Mouse (Mus musculus): ENCODE measurements at regions not wholly inside any gene's neighbourhood (a gene's known extent, or its start where the extent isn't known, plus 50 kb on each side); places are given as distances from the start of the nearest gene placed in this dataset.

GRCm38 (mm10) chr6:118254871-118255270 is 57.4 kb upstream of the Ret start:
- DNase-seq (ENCODE audit: low spot score in 2 of 2), result no peak
- TF ChIP-seq CTCF (conservative IDR thresholded peaks at IDR 0.05), result no peak
- Histone ChIP-seq H3K27ac (no peak overlapping the region), H3K4me3 (no peak overlapping the region)

GRCm38 (mm10) chr6:118252711-118253110 is 55.2 kb upstream of the Ret start:
- Histone ChIP-seq H3K4me3 (no peak overlapping the region), H3K27ac (no peak overlapping the region)
- no peak for TF ChIP-seq CTCF (conservative IDR thresholded peaks at IDR 0.05)
- no peak for DNase-seq (ENCODE audit: low spot score in 2 of 2)

GRCm38 (mm10) chr6:118251131-118251530 is 53.6 kb upstream of the Ret start:
- no peak for TF ChIP-seq CTCF (conservative IDR thresholded peaks at IDR 0.05)
- no peak overlapping the region for H3K4me3 ChIP-seq
- no peak overlapping the region for H3K27ac ChIP-seq
- DNase-seq (ENCODE audit: low spot score in 2 of 2), result no peak

DNA sequence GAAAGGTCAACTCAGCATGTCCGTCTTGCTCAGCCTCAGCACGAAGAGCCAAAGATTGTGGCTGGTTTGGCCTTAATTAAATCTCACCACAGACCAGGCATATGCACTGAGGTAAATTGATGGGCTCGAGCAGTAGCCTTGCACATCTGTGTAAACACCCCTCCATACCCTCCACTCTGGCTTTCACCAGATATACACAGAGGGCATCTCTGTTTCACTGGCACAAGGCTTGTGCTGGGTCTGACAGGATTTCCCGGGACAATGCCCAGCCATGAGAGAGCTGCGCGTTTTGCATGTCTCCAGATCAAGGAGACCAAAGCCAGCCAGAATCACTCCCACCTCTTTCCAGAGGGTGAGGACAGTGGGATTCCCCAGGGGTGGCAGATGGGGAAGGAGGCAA is 52.5 kb upstream of the Ret start:
- DNase-seq (ENCODE audit: low spot score in 2 of 2), result no peak
- Histone ChIP-seq H3K27ac (no peak overlapping the region), H3K4me3 (no peak overlapping the region)
- TF ChIP-seq CTCF (conservative IDR thresholded peaks at IDR 0.05), result no peak
